Mouse (Mus musculus): ENCODE results near the gene Ebf1.

DNA sequence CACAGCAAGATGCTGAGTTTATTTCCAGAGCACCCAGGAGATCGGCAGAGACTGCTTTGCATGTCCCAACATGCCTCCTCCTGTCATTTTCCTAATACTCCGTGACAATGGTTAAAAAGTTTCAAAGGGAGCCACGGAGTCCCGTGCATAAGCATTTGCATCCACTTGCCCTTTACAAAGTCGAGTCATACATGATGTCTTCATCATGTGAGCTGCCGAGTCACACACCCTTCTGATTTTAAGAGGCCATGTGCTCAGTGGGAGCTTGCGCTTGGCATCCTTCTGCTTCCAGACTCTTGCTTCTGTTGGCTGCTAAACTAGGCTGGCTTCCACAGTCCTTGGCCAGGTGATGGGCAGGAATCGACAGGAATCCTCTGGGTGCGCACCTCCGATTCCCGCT is 336.7 kb downstream of the Ebf1 start:
- TF ChIP-seq CTCF (IDR thresholded peaks at IDR 0.05; ENCODE audit: control insufficient read depth, insufficient read depth, low read length): no peak
- no peak for TF ChIP-seq POLR2A (IDR thresholded peaks at IDR 0.05; ENCODE audit: borderline replicate concordance, control insufficient read depth, low read depth, low read length)

Measured in bone marrow, adult 2 months (tissue).